Mouse (Mus musculus) kidney, adult 10 weeks (tissue): Measurements from ENCODE around the gene Olfr1220. TPM values are rescaled to one million over a fixed set of nuclear protein-coding genes. Genes with fewer than 3 reads are reported as not detected.

Experiments used
- polyA plus RNA-seq: library from polyadenylated mRNA; stranded (reverse); fragments of 350-450 nt; fragmentation: Illumina TruSeq; extraction: RNeasy Lipid Tissue Mini Kit (QIAGEN cat#74804); gene quantifications from one replicate; pipeline ENCODE4 v1.2.3, GENCODE M21; 2014; ENCODE audit warnings: low read depth, low replicate concordance

Gene Olfr1220
- not detected for polyA plus RNA-seq

DNA sequence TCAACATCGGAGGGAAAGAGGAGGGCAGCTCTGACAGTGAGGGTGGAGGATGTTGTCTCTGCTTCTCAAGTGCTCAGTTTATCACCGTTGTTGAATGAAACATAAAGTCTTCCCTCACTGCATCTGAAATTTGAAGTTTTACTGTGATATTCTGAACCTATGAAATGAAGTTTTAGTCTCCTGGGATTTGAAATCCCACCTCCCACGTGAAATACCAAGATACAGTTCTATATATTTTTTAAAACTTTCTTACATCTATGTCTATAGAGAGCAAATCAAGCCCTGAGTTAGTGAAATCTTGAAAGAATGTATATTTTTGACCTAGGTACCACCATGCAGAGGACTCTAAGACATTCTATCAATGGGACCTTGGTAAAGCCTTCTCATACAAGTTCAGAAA lies at the start of gene Olfr1220:
Gene Olfr1220 (minus strand): TSS at position 101 of the 400 bp plus-strand sequence.

DNA sequence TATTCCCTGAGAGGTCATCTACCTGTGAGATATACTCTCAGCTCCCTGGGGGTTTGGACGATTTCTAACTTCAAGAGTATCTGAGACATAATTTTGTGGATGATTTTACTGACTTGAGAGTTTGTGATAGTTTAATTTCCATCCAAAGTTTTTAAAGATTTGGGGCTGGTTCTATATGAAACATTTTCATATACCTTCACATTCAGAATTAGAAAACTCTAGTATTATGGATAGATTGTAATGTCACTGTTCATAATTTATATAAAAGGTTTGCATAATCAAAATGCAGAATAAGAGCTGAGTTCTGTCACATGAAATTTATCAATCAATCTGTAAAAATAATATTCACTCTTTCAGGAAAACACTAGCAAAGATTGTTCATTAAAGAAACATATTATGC lies 44.8 kb upstream of the Olfr1220 start, which contains the start of gene Olfr1223:
Gene Olfr1223 (minus strand): TSS at position 101 of the 400 bp plus-strand sequence.

DNA sequence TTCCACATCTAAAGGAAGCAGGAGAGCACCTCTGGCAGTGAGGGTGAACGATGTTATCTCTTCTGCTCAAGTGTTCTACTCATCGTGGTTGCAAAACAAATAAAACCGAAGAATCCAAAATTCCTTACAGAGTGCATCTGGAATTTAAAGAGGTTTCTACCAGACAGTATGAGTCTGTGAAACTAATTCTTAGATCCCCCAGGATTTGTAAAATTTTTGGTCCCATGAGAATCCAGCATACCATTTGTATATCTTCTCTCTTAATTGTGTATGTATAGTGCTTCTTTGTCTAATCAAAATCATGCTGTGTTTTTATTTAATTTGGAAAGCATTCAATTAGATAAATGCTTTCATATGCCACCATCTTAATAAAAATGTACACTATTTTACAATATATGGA lies 26.3 kb upstream of the Olfr1220 start, which contains the start of gene Olfr1222:
Gene Olfr1222 (minus strand): TSS at position 101 of the 400 bp plus-strand sequence.

DNA sequence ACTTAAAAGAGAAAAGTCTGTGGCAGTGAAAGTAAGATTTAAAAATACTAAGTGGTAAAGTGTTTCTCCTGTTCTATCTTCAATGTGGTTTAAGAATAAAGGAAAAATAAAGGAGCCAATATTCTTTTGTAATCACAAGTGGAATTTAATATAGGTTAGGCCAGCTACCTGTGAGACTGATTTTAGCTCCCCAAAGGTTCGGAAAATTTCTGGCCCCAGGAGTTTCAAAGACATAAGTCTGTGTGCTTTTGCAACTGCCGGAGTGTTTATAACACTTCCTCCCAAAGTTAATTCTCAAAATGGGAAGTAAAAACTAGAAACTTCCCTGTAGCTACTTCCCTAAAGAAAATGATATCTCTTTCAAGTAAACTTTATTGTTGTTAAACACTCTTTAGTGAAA lies 10.5 kb upstream of the Olfr1220 start, which contains the start of gene Olfr1221:
Gene Olfr1221 (minus strand): TSS at position 101 of the 400 bp plus-strand sequence.

DNA sequence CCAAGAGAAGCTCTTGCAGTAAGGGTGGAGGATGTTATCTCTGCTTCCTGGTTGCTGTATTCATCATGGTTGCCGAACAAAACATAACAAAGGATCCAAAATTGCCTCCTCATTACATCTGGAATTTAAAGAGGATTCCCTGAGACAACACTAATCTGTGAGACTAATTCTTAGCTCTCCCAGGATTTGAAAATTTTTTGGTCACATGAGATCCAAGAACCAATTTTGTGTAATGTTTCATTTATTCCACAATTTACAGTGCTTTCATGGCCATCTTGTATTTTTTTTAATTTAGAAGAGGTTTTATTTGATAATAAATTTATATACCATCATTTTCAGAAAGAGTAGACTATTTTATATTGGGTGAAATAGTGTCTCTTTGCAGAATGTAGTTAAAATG lies 23.2 kb downstream of the Olfr1220 start, which contains the start of gene Olfr1219:
Gene Olfr1219 (minus strand): TSS at position 101 of the 400 bp plus-strand sequence.

DNA sequence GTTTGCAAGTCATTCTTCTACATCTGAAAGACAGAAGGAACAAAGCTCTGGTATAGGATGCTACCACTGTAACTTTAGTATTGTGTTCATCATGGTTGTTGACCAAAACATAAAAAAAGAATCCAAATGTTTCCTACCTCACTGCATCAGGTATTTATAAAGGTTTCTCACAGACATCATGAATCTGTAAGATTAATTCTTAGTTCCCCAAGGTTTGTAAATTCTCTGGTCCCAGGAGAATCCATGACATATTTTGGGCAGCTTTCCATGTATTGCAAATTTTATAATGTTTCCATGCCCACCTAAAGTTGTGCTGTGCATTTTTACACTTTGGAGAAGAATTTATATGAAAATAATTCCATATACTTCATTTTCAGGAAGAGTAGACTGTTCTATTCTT lies 45.5 kb downstream of the Olfr1220 start, which contains the start of gene Olfr1218:
Gene Olfr1218 (minus strand): TSS at position 101 of the 400 bp plus-strand sequence.

Other genes with a start within 250 kb of the Olfr1220 start
- not detected for gene Olfr1206, start 243.6 kb downstream of the Olfr1220 start, polyA plus RNA-seq
- not detected for gene Olfr1208, start 204.5 kb downstream of the Olfr1220 start, polyA plus RNA-seq
- not detected for gene Olfr1209, start 191.7 kb downstream of the Olfr1220 start, polyA plus RNA-seq
- not detected for gene Olfr1211, start 168.7 kb downstream of the Olfr1220 start, polyA plus RNA-seq
- not detected for gene Olfr1212, start 152.9 kb downstream of the Olfr1220 start, polyA plus RNA-seq
- not detected for gene Gm13762, start 126.6 kb downstream of the Olfr1220 start, polyA plus RNA-seq
- gene Olfr1214, start 114.2 kb downstream of the Olfr1220 start, polyA plus RNA-seq = not detected
- not detected for gene Olfr1215, start 99.9 kb downstream of the Olfr1220 start, polyA plus RNA-seq
- not detected for gene Olfr1216, start 88.5 kb downstream of the Olfr1220 start, polyA plus RNA-seq
- gene Olfr1217, start 74.8 kb downstream of the Olfr1220 start, polyA plus RNA-seq = not detected
- not detected for gene Olfr1218, start 45.6 kb downstream of the Olfr1220 start, polyA plus RNA-seq
- gene Olfr1219, start 23.3 kb downstream of the Olfr1220 start, polyA plus RNA-seq = not detected
- gene Olfr1221, start 10.4 kb upstream of the Olfr1220 start, polyA plus RNA-seq = not detected
- not detected for gene Olfr1222, start 26.2 kb upstream of the Olfr1220 start, polyA plus RNA-seq
- gene Olfr1223, start 44.7 kb upstream of the Olfr1220 start, polyA plus RNA-seq = not detected
- gene Olfr1224-ps1, start 57.3 kb upstream of the Olfr1220 start, polyA plus RNA-seq = not detected
- gene Olfr1225, start 67.8 kb upstream of the Olfr1220 start, polyA plus RNA-seq = not detected
- gene Olfr1226, start 93.2 kb upstream of the Olfr1220 start, polyA plus RNA-seq = not detected
- not detected for gene Olfr1228, start 147.2 kb upstream of the Olfr1220 start, polyA plus RNA-seq
- not detected for gene Olfr1229, start 181.2 kb upstream of the Olfr1220 start, polyA plus RNA-seq
- gene Olfr1230, start 190.4 kb upstream of the Olfr1220 start, polyA plus RNA-seq = not detected
- not detected for gene Olfr1231, start 200.2 kb upstream of the Olfr1220 start, polyA plus RNA-seq
- not detected for gene Olfr1232, start 222.8 kb upstream of the Olfr1220 start, polyA plus RNA-seq
- not detected for gene Olfr1233, start 235.6 kb upstream of the Olfr1220 start, polyA plus RNA-seq